Mouse (Mus musculus) ES-E14 (cell line): ENCODE measurements at regions not wholly inside any gene's neighbourhood (a gene's known extent, or its start where the extent isn't known, plus 50 kb on each side); places are given as distances from the start of the nearest gene placed in this dataset.

Experiments
- CHD2 ChIP-seq: IDR thresholded peaks from 2 replicates; pipeline ENCODE4 v1.6.1; 2014; ENCODE audit warnings: mild to moderate bottlenecking, low read depth, low read length, inconsistent platforms
- HCFC1 ChIP-seq: IDR thresholded peaks from 2 replicates; pipeline ENCODE4 v1.6.1; 2012; ENCODE audit warnings: low read length, inconsistent platforms, borderline replicate concordance; ENCODE audit not compliant: insufficient read depth
- MAFK ChIP-seq: IDR thresholded peaks from 2 replicates; pipeline ENCODE4 v1.6.1; 2014; ENCODE audit warnings: mild to moderate bottlenecking, low read depth, low read length, inconsistent platforms; ENCODE audit not compliant: insufficient read depth
- ZNF384 ChIP-seq: IDR thresholded peaks from 2 replicates; pipeline ENCODE4 v1.6.1; 2012; ENCODE audit warnings: low read depth, low read length, inconsistent platforms

DNA sequence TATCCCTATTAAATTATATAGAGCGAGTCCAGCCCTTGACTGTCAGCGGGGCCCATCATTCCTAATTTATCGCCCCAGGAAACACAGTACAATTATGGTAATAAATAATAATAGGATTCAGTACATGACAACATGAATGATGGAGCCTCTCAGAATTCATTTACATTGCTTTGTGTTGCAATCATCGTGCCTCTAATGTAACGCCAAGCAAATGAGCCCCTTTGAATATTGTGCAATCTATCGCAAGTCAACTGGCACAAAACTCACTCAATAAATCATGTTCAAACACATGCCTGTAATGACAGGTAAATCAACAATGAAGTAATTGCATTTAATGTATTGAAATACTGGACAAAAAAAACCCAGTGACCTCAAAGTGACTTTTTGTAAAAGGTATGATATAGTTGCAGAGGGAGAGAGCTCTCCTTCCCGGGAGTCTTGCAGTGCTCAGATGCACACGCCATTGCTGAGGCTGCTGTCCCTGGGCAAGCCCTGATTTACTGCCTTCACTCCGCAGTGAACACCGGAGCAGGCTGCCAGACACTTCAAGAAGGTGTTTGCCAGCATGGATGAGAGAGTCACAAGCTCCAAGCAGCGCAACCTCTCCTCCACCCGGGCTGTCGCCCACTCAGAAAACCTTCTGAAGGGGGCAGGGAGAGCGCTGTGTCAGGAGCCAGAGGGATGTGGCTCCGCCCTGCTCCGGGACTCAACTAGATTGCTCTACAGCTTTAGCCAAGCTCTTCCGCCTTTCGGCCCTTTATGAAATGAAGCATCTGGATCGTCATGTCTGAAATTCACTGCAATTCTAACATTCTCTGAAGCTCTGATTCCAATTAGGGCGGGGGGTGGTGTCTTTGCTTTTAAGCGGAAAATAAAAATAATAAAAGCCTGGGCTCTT is 232.6 kb downstream of the Gm45692 start:
- TF ChIP-seq CHD2: no peak
- no peak for TF ChIP-seq MAFK
- no peak for TF ChIP-seq HCFC1
- TF ChIP-seq ZNF384: no peak
